Mouse (Mus musculus): ENCODE results near the gene Uspl1.
"Not testable (repeated sequence)": the region's sequence is repeated elsewhere in the genome, so short reads cannot be mapped to it uniquely, and the experiment has no call there.

The Uspl1 gene

GRCm38 (mm10) chr5:149184104-149184843 lies at the start of gene Uspl1, which contains the start of gene Hmgb1:
TSS of gene Uspl1 (plus strand) at chr5:149184350.
TSS of gene Hmgb1 (minus strand) at chr5:149184489.
- peak; percentile 99 for DNase-seq

GRCm38 (mm10) chr5:149134751-149135454 lies 49.2 kb upstream of the Uspl1 start:
- no peak for DNase-seq

GRCm38 (mm10) chr5:149135455-149136354 lies 48.4 kb upstream of the Uspl1 start:
- no peak for DNase-seq

GRCm38 (mm10) chr5:149136933-149137365 lies 47.2 kb upstream of the Uspl1 start:
- no peak for DNase-seq

GRCm38 (mm10) chr5:149137447-149137846 lies 46.7 kb upstream of the Uspl1 start:
- DNase-seq, result no peak

- DNase-seq, result not testable (repeated sequence)
These were observed 46.1 kb upstream of the Uspl1 start for GRCm38 (mm10) chr5:149138087-149138486.

- no peak for DNase-seq
These were observed 43.8 kb upstream of the Uspl1 start for GRCm38 (mm10) chr5:149140336-149140735.

- not testable (repeated sequence) for DNase-seq
These were observed 43.0 kb upstream of the Uspl1 start for GRCm38 (mm10) chr5:149141155-149141554.

- peak; percentile 18 for DNase-seq
These were observed 40.3 kb upstream of the Uspl1 start for GRCm38 (mm10) chr5:149143766-149144375.

GRCm38 (mm10) chr5:149146691-149147090 lies 37.5 kb upstream of the Uspl1 start:
- DNase-seq, result no peak

- DNase-seq, result no peak
These were observed 36.7 kb upstream of the Uspl1 start for GRCm38 (mm10) chr5:149147386-149148000.

- DNase-seq, result no peak
These were observed 33.3 kb upstream of the Uspl1 start for GRCm38 (mm10) chr5:149150882-149151281.

- DNase-seq, result peak; percentile 85
These were observed 31.9 kb upstream of the Uspl1 start for GRCm38 (mm10) chr5:149152063-149152773.

- no peak for DNase-seq
These were observed 31.4 kb upstream of the Uspl1 start for GRCm38 (mm10) chr5:149152774-149153155.

- DNase-seq, result no peak
These were observed 27.1 kb upstream of the Uspl1 start for GRCm38 (mm10) chr5:149156886-149157563.

GRCm38 (mm10) chr5:149159021-149159420 lies 25.1 kb upstream of the Uspl1 start:
- DNase-seq, result no peak

- DNase-seq, result peak; percentile 14
These were observed 23.7 kb upstream of the Uspl1 start for GRCm38 (mm10) chr5:149160469-149160868.

GRCm38 (mm10) chr5:149162890-149163289 lies 21.3 kb upstream of the Uspl1 start:
- no peak for DNase-seq

- no peak for DNase-seq
These were observed 19.3 kb upstream of the Uspl1 start for GRCm38 (mm10) chr5:149164881-149165280.

- DNase-seq, result no peak
These were observed 18.1 kb upstream of the Uspl1 start for GRCm38 (mm10) chr5:149166011-149166410.

- no peak for DNase-seq
These were observed 16.1 kb upstream of the Uspl1 start for GRCm38 (mm10) chr5:149168051-149168450.
